Mouse (Mus musculus) gastrocnemius, postnatal 4 days (tissue): ENCODE measurements around the gene Rhot1. TPM values are rescaled to one million over a fixed set of nuclear protein-coding genes. Genes with fewer than 3 reads are reported as not detected.
"Not testable (repeated sequence)": the region's sequence is repeated elsewhere in the genome, so short reads cannot be mapped to it uniquely, and the experiment has no call there.

ENCODE experiments used
- DNase-seq, 2 experiments: peaks; one replicate each; pipeline ENCODE4 v3.0.0; 2021 to 2022; ENCODE audit warnings: low spot score in 2 of 2, mixed read lengths in 2 of 2
- long read RNA-seq, 2 experiments: library from polyadenylated mRNA; stranded (forward); transcript quantifications; one replicate each; pipeline ENCODE4 v2.0.0; 2021
- total RNA-seq, 2 experiments: library from RNA; stranded (reverse); gene quantifications; 2 replicates each; pipeline ENCODE4 v1.2.3; 2021

The Rhot1 gene
- total RNA-seq = 10 to 100 TPM; 54.6 to 55.2 TPM
- long read RNA-seq, experiment 1, full-length matches to known transcripts = 58 of 103 reads
- long read RNA-seq, experiment 1, partial matches to known transcripts = 7 of 103 reads
- long read RNA-seq, experiment 1, other reads (novel, unspliced or antisense) = 38 of 103 reads
- long read RNA-seq, experiment 2, full-length matches to known transcripts = 51 of 109 reads
- long read RNA-seq, experiment 2, partial matches to known transcripts = 11 of 109 reads
- long read RNA-seq, experiment 2, other reads (novel, unspliced or antisense) = 47 of 109 reads

GRCm38 (mm10) chr11:80208860-80209800, at the start of gene Rhot1:
Gene Rhot1 (plus strand): TSS chr11:80209019.
- DNase-seq = peak; percentile 96

GRCm38 (mm10) chr11:80161041-80161440, 47.8 kb upstream of the Rhot1 start:
- no peak for DNase-seq

- DNase-seq = no peak
Measured at GRCm38 (mm10) chr11:80163362-80164116, 45.3 kb upstream of the Rhot1 start.

- DNase-seq = no peak
Measured at GRCm38 (mm10) chr11:80164224-80164623, 44.6 kb upstream of the Rhot1 start.

GRCm38 (mm10) chr11:80168121-80168520, 40.7 kb upstream of the Rhot1 start:
- no peak for DNase-seq

GRCm38 (mm10) chr11:80168611-80169249, 40.1 kb upstream of the Rhot1 start:
- no peak for DNase-seq

GRCm38 (mm10) chr11:80169629-80170028, 39.2 kb upstream of the Rhot1 start:
- no peak for DNase-seq

- DNase-seq = no peak
Measured at GRCm38 (mm10) chr11:80170351-80170750, 38.5 kb upstream of the Rhot1 start.

GRCm38 (mm10) chr11:80171884-80172283, 36.9 kb upstream of the Rhot1 start:
- DNase-seq = no peak

- no peak for DNase-seq
Measured at GRCm38 (mm10) chr11:80173963-80174670, 34.7 kb upstream of the Rhot1 start.

- no peak for DNase-seq
Measured at GRCm38 (mm10) chr11:80176911-80177895, 31.6 kb upstream of the Rhot1 start.

GRCm38 (mm10) chr11:80178316-80178715, 30.5 kb upstream of the Rhot1 start:
- DNase-seq = no peak

GRCm38 (mm10) chr11:80181021-80181749, 27.6 kb upstream of the Rhot1 start:
- DNase-seq = no peak

GRCm38 (mm10) chr11:80183054-80183704, 25.6 kb upstream of the Rhot1 start:
- DNase-seq = not testable (repeated sequence)

GRCm38 (mm10) chr11:80183705-80184255, 25.0 kb upstream of the Rhot1 start, which contains the start of gene Rnf135:
Gene Rnf135 (plus strand): TSS chr11:80183851.
- peak; percentile 91 to 97 for DNase-seq

- no peak for DNase-seq
Measured at GRCm38 (mm10) chr11:80184531-80185071, 24.2 kb upstream of the Rhot1 start.

- DNase-seq = not testable (repeated sequence)
Measured at GRCm38 (mm10) chr11:80185441-80185976, 23.3 kb upstream of the Rhot1 start.
